Mouse (Mus musculus): Measurements from ENCODE around the gene Spen.

GRCm38 (mm10) chr4:141445328-141445720 lies 93.1 kb downstream of the Spen start:
- TF ChIP-seq POLR2A (IDR thresholded peaks at IDR 0.05; ENCODE audit: insufficient read length, low read depth) = no peak
- no peak for TF ChIP-seq E2F4 (IDR thresholded peaks at IDR 0.05; ENCODE audit: insufficient read depth)
- no peak for TF ChIP-seq TCF3 (IDR thresholded peaks at IDR 0.05; ENCODE audit: insufficient read length, low read depth)
- TF ChIP-seq MAX (IDR thresholded peaks at IDR 0.05; ENCODE audit: low read depth) = no peak
- TF ChIP-seq MYOD1 (IDR thresholded peaks at IDR 0.05; ENCODE audit: control insufficient read depth in 1 of 3, insufficient read length in 2 of 3, low read depth in 2 of 3) = no peak
- TF ChIP-seq SRF (IDR thresholded peaks at IDR 0.05; ENCODE audit: control insufficient read depth, insufficient read length, low read depth) = no peak
- no peak for TF ChIP-seq CEBPB (IDR thresholded peaks at IDR 0.05; ENCODE audit: insufficient read depth, poor library complexity, severe bottlenecking)
- no peak for TF ChIP-seq USF1 (IDR thresholded peaks at IDR 0.05; ENCODE audit: low read depth)
- no peak for TF ChIP-seq TCF12 (IDR thresholded peaks at IDR 0.05; ENCODE audit: insufficient read depth, poor library complexity, severe bottlenecking)

Measured in myocyte (in vitro differentiated cells).